Mouse (Mus musculus) left cerebral cortex, adult 18-20 months (tissue): ENCODE results near the gene D630045J12Rik. TPM values are rescaled to one million over a fixed set of nuclear protein-coding genes. Genes with fewer than 3 reads are reported as not detected.

ENCODE experiments used
- DNase-seq, 2 experiments: peaks; one replicate each; pipeline ENCODE4 v3.0.0; 2021 to 2022; ENCODE audit warnings: low spot score in 2 of 2, mixed read lengths in 1 of 2
- total RNA-seq, 2 experiments: library from RNA; stranded (reverse); gene quantifications; 2 replicates each; pipeline ENCODE4 v1.2.3; 2021

The D630045J12Rik gene
- total RNA-seq, 2 experiments from 2014 or later, result 38.0 to 38.3 TPM

- DNase-seq, result no peak
Measured at GRCm38 (mm10) chr6:38102216-38102795, 151.5 kb downstream of the D630045J12Rik start.

GRCm38 (mm10) chr6:38096961-38097370 lies 156.8 kb downstream of the D630045J12Rik start:
- no peak for DNase-seq

GRCm38 (mm10) chr6:38094701-38095100 lies 159.1 kb downstream of the D630045J12Rik start:
- DNase-seq, result no peak

- no peak for DNase-seq
Measured at GRCm38 (mm10) chr6:38092539-38092938, 161.3 kb downstream of the D630045J12Rik start.

- DNase-seq, result no peak
Measured at GRCm38 (mm10) chr6:38087242-38088026, 166.4 kb downstream of the D630045J12Rik start.

- no peak for DNase-seq
Measured at GRCm38 (mm10) chr6:38083204-38083603, 170.6 kb downstream of the D630045J12Rik start.

GRCm38 (mm10) chr6:38081727-38082341 lies 172.0 kb downstream of the D630045J12Rik start:
- no peak for DNase-seq

- DNase-seq, result no peak
Measured at GRCm38 (mm10) chr6:38080364-38080763, 173.4 kb downstream of the D630045J12Rik start.

GRCm38 (mm10) chr6:38073592-38073991 lies 180.2 kb downstream of the D630045J12Rik start:
- no peak for DNase-seq

Other genes starting within 250 kb of the D630045J12Rik start
- gene Svopl, start 207.0 kb downstream of the D630045J12Rik start, total RNA-seq, result not detected
- gene Tmem213, start 144.8 kb downstream of the D630045J12Rik start, total RNA-seq, result not detected
- 1 to 10 TPM; 1.4 to 2.0 TPM for gene Atp6v0a4, start 129.4 kb downstream of the D630045J12Rik start, total RNA-seq
- 1 to 10 TPM; 3.1 to 3.5 TPM for gene Zc3hav1l, start 45.2 kb upstream of the D630045J12Rik start, total RNA-seq
- gene Zc3hav1, start 100.6 kb upstream of the D630045J12Rik start, total RNA-seq, result 1 to 10 TPM; 4.6 to 4.9 TPM
- gene Ttc26, start 127.5 kb upstream of the D630045J12Rik start, total RNA-seq, result 10 to 100 TPM; 10.6 to 11.9 TPM
- 10 to 100 TPM; 55.2 to 55.9 TPM for gene Ubn2, start 179.9 kb upstream of the D630045J12Rik start, total RNA-seq